Mouse (Mus musculus) thymus, postnatal 10 days (tissue): ENCODE measurements at regions not wholly inside any gene's neighbourhood (a gene's known extent, or its start where the extent isn't known, plus 50 kb on each side); places are given as distances from the start of the nearest gene placed in this dataset.

Source experiments
- DNase-seq, 2 experiments: peaks; one replicate each; pipeline ENCODE4 v3.0.0; 2021; ENCODE audit warnings: low spot score in 2 of 2

- DNase-seq, result no peak
Observed at GRCm38 (mm10) chr16:76591956-76592768, 218.5 kb upstream of the Nrip1 start.

- DNase-seq, result no peak
Observed at GRCm38 (mm10) chr16:76589791-76590190, 216.2 kb upstream of the Nrip1 start.

DNA sequence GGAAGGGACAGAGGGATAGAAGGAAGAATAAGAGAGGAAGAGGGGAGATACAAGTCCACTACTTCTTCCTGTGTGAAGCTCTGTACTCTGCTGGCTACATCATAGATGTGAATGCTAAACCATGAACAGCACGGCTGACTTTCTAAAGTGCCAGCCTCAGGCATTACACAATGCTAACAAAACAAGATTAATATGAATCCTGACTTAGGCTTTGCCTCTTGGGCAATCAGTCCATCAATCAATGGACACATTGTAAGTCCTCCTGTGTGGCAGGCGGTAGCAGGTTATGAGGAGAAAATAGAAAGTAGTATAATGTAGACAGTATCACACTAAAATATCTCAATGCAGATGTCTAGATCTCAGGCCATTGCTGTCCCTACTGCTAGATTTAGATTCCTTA lies 203.6 kb upstream of the Nrip1 start:
- no peak for DNase-seq

- DNase-seq, result peak in 1 of 2 experiments; percentile 5
Observed at GRCm38 (mm10) chr16:76575281-76575680, 201.7 kb upstream of the Nrip1 start.

- no peak for DNase-seq
Observed at GRCm38 (mm10) chr16:76566220-76566619, 192.6 kb upstream of the Nrip1 start.

GRCm38 (mm10) chr16:76554846-76555245 lies 181.2 kb upstream of the Nrip1 start:
- peak in 1 of 2 experiments; percentile 17 for DNase-seq

- peak; percentile 59 to 65 for DNase-seq
Observed at GRCm38 (mm10) chr16:76549628-76550027, 176.0 kb upstream of the Nrip1 start.

DNA sequence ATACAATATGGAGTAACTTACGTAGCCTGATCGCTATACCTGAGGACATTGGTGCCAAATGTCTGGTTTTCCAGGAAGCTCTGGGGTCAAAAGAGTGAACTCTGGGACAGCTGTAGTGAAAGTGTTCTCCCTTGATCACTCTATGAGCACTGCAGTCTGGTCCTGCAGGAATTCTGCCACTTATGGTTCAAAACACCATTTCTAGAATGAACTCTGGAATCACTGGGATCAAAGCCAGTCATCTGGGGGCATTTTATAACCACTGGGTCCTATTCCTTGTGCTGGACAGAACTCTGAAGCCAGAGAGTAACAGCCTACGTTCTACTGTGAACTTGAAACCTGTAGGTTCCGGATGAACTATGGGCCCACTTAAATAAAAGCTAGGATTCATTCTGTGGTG lies 173.5 kb upstream of the Nrip1 start:
- DNase-seq, result no peak

- no peak for DNase-seq
Observed at GRCm38 (mm10) chr16:76546632-76547031, 173.0 kb upstream of the Nrip1 start.

GRCm38 (mm10) chr16:76545942-76546341 lies 172.3 kb upstream of the Nrip1 start:
- no peak for DNase-seq

DNA sequence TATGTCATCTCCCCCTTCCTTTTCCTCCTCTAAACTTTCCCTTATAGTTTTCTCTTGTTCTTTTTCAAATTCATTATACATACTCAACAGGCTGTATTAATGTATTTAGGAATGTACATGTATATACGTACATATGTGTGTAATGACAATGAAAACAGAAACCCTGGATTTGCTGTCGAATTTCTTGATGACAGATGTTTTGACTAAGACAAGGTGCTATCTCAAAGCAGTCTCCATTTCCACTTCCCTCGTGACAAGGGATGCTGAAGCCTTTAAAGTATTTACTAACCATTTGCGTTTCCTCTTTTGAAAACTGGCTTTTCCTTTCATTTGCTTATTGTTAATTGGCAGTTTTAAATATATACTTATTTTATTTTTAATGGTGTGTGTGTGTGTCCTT lies 171.3 kb upstream of the Nrip1 start:
- DNase-seq, result no peak

DNA sequence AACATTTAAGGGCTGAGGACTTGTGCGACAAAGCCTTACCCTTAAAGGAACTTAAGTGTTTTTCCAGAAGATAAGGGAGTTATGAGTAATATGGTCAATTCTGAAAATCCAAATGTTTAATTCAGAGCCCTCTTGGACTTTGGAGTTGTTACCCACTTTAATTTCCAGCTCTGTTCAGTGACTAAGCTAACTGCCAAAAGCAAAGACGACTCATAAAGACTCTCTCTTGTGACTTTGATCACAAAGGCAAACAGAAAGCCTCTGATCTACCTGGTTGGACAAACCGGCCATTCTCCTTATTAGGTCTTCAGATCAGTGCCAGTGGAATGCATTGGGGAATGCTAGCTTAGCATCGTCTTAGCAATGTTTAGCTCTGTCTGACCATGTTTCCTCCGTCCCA lies 167.3 kb upstream of the Nrip1 start:
- DNase-seq, result no peak

- DNase-seq, result no peak
Observed at GRCm38 (mm10) chr16:76540328-76540923, 166.8 kb upstream of the Nrip1 start.

DNA sequence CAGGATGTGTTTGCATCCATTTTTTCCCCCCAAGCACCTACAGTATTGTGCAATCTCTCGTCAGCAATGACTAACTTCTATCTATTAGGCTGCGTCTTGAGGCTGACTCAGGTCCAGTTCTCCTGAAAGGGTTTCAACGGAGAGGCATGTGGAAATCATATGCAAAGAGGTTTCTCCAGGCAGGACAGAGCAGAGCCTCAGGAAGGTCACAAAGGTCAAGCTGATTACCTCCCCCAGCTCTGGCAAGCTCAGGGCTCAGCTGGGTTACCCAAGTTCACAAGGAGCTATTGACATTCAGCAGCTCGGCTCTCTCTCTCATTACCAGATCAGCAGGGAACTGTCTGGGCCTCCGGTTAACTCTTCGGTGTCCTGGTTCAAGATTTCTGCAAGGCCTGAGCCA lies 166.0 kb upstream of the Nrip1 start:
- DNase-seq, result no peak

DNA sequence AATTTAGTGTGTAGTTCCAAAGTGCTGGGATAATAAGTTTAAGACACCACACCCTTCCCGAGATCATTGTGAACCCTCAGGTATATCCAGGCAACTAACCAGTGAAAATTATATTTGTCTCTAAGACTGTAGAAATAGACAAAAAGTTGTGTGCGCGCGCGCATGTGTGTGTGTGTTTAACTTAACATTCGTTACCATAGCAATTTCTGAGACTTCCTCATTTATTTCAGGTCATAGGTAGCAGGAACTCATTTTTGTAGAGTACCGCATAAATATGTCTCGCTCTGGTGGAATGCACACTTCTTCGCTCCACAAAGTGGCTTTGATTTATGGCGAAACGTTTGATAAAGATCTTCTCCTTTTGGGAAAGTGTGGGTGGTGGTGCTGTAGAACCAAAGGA lies 164.2 kb upstream of the Nrip1 start:
- DNase-seq, result peak in 1 of 2 experiments; percentile 14

DNA sequence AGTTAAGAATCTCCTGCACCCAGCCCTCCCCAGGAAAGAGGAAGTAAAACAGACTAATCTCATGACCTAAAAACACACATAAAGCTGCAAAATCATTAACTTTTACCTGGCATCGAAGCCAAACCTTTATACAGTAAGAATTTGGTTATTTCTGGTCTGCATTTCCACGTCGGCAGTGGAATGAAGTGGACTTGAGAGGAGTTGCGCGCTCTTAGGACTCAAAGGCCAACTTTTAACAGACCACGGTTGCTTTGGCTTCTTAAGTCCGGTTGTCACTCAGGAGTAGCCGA lies 159.2 kb upstream of the Nrip1 start:
- DNase-seq, result peak in 1 of 2 experiments; percentile 27

DNA sequence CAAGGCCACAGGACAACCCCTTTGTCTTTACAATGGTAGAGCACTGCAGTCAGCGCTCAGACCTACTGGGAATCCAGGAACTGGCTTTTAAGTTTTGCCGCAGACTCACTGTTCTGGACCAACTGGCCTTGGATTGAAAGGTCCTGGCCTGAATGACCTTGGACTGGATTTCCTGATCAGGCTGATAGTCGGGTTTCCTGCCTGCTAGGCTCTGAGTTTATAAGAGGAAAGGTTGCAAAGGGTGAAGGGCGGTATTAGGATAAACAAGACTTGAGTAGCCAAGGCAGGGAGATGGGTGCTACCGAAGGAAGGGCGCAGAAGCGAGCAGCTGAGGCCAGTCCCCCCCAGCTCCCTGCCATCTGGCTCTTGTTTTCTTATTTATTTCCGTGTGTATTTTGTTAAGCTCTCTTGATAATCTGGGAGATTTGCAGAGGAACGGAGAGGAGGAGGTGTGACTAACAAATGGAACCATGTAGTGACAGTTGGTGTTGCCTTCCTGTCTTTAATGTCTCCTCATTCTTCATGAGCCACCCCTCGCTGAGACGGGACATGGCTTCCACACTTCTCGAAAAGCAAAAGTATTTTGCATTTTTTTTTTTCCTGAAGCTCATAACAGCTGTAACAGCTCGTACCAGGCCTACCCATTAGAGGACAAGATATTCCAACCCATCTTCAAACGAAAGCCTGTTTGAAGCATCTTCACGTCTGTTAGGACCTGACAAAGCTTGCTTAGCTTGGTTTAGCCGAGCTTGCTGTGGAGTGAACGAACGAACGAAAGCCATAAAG lies 158.7 kb upstream of the Nrip1 start:
- peak in 1 of 2 experiments; percentile 27 for DNase-seq

DNA sequence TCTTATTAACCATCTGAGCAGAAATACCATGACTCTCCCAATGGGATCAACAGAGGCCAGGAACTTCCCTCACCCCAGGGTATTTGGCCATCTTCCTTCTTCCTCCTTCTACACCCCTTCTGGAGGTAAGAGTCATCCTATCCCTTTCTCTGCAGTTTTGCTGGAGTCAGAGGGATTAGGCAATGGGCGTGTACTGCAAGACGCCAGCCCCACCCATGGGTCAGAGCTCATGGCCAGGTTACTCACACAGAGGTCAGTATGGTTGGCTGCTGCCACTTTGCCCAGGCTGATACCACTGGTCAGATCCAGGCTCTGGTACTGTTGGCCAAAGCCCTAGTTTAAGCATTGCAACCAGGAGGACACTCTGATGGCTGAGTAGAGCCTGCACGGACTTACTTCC lies 157.3 kb upstream of the Nrip1 start:
- DNase-seq, result no peak

- DNase-seq, result no peak
Observed at GRCm38 (mm10) chr16:76529613-76530012, 156.0 kb upstream of the Nrip1 start.

DNA sequence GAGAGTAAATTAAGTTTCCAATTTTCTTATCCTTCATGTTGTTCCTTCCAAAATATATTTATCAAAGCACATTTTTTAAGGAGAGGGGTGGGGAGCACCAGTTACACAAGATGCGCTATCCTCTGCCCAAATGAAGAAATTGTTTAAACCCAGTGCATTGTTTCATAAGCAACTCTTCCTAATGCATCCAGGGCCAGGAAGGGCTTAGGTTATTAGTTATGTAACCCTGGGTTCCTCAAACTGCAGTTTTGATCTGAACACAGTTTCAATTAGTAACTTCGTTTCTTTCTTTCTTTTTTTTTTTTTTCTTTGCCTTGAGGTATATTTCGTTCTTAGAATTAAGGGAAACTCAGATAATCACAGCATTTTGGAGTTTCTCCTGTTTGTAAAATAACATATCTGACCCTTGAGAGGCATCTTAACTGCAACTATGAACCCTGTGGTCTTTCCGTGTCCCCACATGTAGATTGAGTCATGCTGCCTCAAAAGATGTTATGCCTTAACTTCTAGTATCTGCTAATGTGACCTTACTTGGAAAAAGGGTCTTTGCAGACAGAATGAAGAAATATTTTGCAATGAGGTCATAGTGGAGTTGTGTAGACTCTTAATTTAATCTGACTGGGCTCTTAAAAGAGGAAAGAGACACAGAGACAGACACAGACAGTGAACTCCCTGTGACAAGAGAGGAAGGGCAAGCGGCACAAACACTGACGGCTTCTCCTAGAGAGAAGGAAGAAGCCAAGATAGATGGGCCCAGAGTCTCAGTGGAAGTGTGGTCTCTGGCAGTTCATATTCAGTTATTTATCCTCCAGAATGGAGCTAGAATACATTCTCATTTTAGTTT lies 153.7 kb upstream of the Nrip1 start:
- DNase-seq, result no peak

GRCm38 (mm10) chr16:76525563-76525962 lies 151.9 kb upstream of the Nrip1 start:
- DNase-seq, result no peak

- DNase-seq, result no peak
Observed at GRCm38 (mm10) chr16:76524921-76525320, 151.3 kb upstream of the Nrip1 start.
